8 mouse cellular contexts compared by ENCODE assay signal in the genomic region with DNA sequence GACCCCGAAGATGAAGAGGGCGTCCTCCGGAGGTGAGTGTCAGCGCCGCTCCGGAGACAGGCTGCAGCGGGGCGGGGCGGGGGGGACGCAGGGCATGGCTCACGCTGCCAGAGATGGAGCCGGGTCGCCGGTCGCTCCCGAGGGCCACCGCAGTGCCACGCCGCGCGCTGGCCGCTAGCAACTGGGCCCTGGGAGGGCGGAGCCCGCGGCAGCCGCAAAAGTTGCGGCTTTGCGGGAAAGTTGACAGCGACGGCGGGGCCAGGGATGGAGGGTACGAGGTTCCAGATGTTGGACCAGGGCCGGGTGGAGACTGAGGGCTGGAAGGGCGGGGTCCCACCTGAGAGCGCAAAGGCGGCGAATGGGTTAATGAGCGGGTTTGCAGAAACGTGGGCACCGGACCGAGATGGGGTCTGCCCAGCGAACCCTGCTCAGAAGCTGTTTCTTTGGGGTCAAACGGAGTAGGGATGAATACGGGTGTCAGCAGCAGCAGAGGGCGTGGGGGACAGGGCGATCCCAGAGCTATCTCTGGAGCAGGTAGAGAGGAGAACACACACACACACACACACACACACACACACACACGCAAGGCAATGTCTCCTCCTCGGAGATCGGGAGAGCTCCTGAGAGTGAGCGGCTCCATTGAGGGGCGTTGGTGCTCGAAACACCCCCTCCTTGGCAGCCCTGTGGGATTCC. TPM values are rescaled to one million over a fixed set of nuclear protein-coding genes. Genes with fewer than 3 reads are reported as not detected.
DNase-seq lines count a peak whose midpoint lies in the region; TF ChIP-seq lines count a peak whose summit lies in the region.

No protein-coding gene starts in this region.

- H3K4me3 ChIP-seq in heart, embryonic 10.5 days, result peak overlapping the region; percentile 77
- H3K4me3 ChIP-seq in C2C12 (ENCODE audit: insufficient read depth, poor library complexity, severe bottlenecking), result peak overlapping the region; percentile 2

- peaks cover 94% of the 10 kb centered on the region for H3K27me3 ChIP-seq in heart, embryonic 10.5 days (ENCODE audit: insufficient read depth, poor library complexity, severe bottlenecking)
- H3K27me3 ChIP-seq in C2C12 (ENCODE audit: control insufficient read depth, insufficient read depth, insufficient read length), result peaks cover 72% of the 10 kb centered on the region

- DNase-seq in heart, embryonic 10.5 days (ENCODE audit: low spot score), result no peak
- no peak for DNase-seq in heart, adult 18-20 months
- peak; percentile 30 for DNase-seq in embryo, embryonic 9.5 days (ENCODE audit: extremely low spot score)
- peak; percentile 17 for DNase-seq in induced T-regulatory cell, adult 2 months (ENCODE audit: low read depth)
- peak; percentile 60 for DNase-seq in neural tube, embryonic 10.5 days (ENCODE audit: extremely low spot score, low spot score)
- no peak for DNase-seq in frontal cortex, postnatal 36 days (ENCODE audit: low spot score in 2 of 2)
- DNase-seq in frontal cortex, postnatal 25 days (ENCODE audit: low spot score in 2 of 2), result no peak

- peaks cover 19% of the 10 kb centered on the region for H3K4me1 ChIP-seq in heart, embryonic 10.5 days

- H3K9me3 ChIP-seq in heart, embryonic 10.5 days, result no peaks in the 10 kb centered on the region

- H3K36me3 ChIP-seq in heart, embryonic 10.5 days, result no peaks in the 10 kb centered on the region
- no peaks in the 10 kb centered on the region for H3K36me3 ChIP-seq in C2C12 (ENCODE audit: control insufficient read depth, insufficient read depth)

- H3K27ac ChIP-seq in heart, embryonic 10.5 days, result peak overlapping the region; percentile 84

- H3K79me3 ChIP-seq in C2C12 (ENCODE audit: low read depth), result no peaks in the 10 kb centered on the region

- H3K79me2 ChIP-seq in C2C12 (ENCODE audit: control insufficient read depth, insufficient read depth), result no peaks in the 10 kb centered on the region

- WGBS in heart, embryonic 10.5 days, result 2% methylated on average over 52 of the region's 52 CpGs

- no peak overlapping the region for H3ac ChIP-seq in C2C12 (ENCODE audit: control insufficient read depth, insufficient read length, low read depth)

- TF ChIP-seq CTCF in C2C12 (IDR thresholded peaks at IDR 0.05; ENCODE audit: control insufficient read depth, insufficient read depth, insufficient read length), result no peak

TF ChIP-seq in C2C12, 6 proteins besides CTCF, POLR2A, EP300 and RAD21:
- TF ChIP-seq FOSL1 (IDR thresholded peaks at IDR 0.05; ENCODE audit: insufficient read depth, low read length, poor library complexity, severe bottlenecking), result no peak
TF ChIP-seq in C2C12: peak in this region for 0.

RNA-seq across cellular contexts. Expression of a gene that starts 0.6 kb away (rescaled TPM):
- polyA plus RNA-seq in heart, embryonic 10.5 days (2016; fragmentation: Nextera tagmentation; extraction: Ambion mirVana), result 0.31 and 0.79 TPM in 2 replicates
- 1 to 10 TPM; 3.6 to 5.5 TPM for total RNA-seq in heart, adult 18-20 months (2021)
- polyA plus RNA-seq in C2C12 (2012; fragmentation: generic; extraction: Trizol), result 0.11 TPM

RNA-seq across cellular contexts. Expression of a gene that starts 38.0 kb away (rescaled TPM):
- polyA plus RNA-seq in heart, embryonic 10.5 days (2016; fragmentation: Nextera tagmentation; extraction: Ambion mirVana), result 14.2 and 16.0 TPM in 2 replicates
- 10 to 100 TPM; 12.3 to 17.9 TPM for total RNA-seq in heart, adult 18-20 months (2021)
- 7.3 TPM for polyA plus RNA-seq in C2C12 (2012; fragmentation: generic; extraction: Trizol)

Comparison
In these comparisons a context has a peak if more than half of its experiments do, and no peak if none do; other contexts are left out.
1. DNase-seq: peak in embryo, embryonic 9.5 days (single experiment), induced T-regulatory cell, adult 2 months (single experiment) and neural tube, embryonic 10.5 days (single experiment); none in heart, embryonic 10.5 days (single experiment), heart, adult 18-20 months (0 of 2), frontal cortex, postnatal 36 days (0 of 2) and frontal cortex, postnatal 25 days (0 of 2).